Mouse (Mus musculus) liver (tissue): ENCODE measurements around the gene Pcsk5.

ENCODE experiments used
- DNase-seq: peaks from one replicate; pipeline ENCODE4 v3.0.0-alpha.2; 2020; ENCODE audit warnings: mixed read lengths

Pcsk5 gene

GRCm38 (mm10) chr19:17386424-17386823 lies 451.0 kb downstream of the Pcsk5 start:
- no peak for DNase-seq

DNA sequence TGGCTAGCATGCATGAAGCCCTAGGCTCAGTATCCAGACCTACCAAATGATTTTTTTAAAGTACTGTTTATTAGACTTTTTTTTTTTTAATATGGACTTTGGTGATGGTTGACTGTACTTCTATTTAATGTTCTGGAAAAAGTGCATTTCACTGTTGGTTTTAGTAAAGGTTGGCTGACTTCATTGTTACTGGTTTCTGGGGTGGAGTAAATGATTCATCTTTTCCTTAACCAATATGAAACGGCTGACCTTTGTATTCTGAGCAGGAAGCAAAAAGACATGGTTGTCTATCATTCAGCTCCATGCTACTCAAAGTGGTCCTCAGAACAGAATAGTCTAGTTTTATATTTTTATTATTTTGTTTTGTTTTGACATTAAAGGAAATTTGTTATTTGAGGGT lies 452.0 kb downstream of the Pcsk5 start:
- no peak for DNase-seq

GRCm38 (mm10) chr19:17385022-17385421 lies 452.4 kb downstream of the Pcsk5 start:
- DNase-seq: no peak

GRCm38 (mm10) chr19:17382807-17383397 lies 454.5 kb downstream of the Pcsk5 start:
- DNase-seq: no peak
